Mouse (Mus musculus) midbrain, embryonic 13.5 days (tissue): ENCODE measurements at regions not wholly inside any gene's neighbourhood (a gene's known extent, or its start where the extent isn't known, plus 50 kb on each side); places are given as distances from the start of the nearest gene placed in this dataset.

Experiments used
- ATAC-seq: fragments of 200-750 bp; cut with Nextera tagmentation; 2 replicates; pipeline ENCODE4 v1.8.0; 2017; ENCODE audit warnings: mild to moderate bottlenecking, moderate TSS enrichment, moderate library complexity
- H3K27ac ChIP-seq: fragments of 300-500 bp; sonication (generic); 2 replicates; pipeline ENCODE4 v1.5.1; 2015; ENCODE audit warnings: inconsistent platforms, mild to moderate bottlenecking, moderate library complexity
- H3K27me3 ChIP-seq: fragments of 300-500 bp; sonication (generic); 2 replicates; pipeline ENCODE4 v1.6.1; 2015; ENCODE audit warnings: mild to moderate bottlenecking, inconsistent platforms
- H3K36me3 ChIP-seq: fragments of 300-500 bp; sonication (generic); 2 replicates; pipeline ENCODE4 v1.6.1; 2015; ENCODE audit warnings: mild to moderate bottlenecking, inconsistent platforms
- H3K4me1 ChIP-seq: fragments of 300-500 bp; sonication (generic); replicated peaks from 2 replicates; pipeline ENCODE4 v1.6.1; 2015; ENCODE audit warnings: inconsistent platforms
- H3K4me2 ChIP-seq: fragments of 300-500 bp; sonication (generic); replicated peaks from 2 replicates; pipeline ENCODE4 v1.6.1; 2015; ENCODE audit warnings: moderate library complexity, mild to moderate bottlenecking, inconsistent platforms
- H3K4me3 ChIP-seq: fragments of 300-500 bp; sonication (generic); replicated peaks from 2 replicates; pipeline ENCODE4 v1.5.1; 2015; ENCODE audit warnings: mild to moderate bottlenecking, inconsistent platforms
- H3K9ac ChIP-seq: fragments of 300-500 bp; sonication (generic); replicated peaks from 2 replicates; pipeline ENCODE4 v1.6.1; 2015; ENCODE audit warnings: mild to moderate bottlenecking, inconsistent platforms
- H3K9me3 ChIP-seq: fragments of 300-500 bp; sonication (generic); 2 replicates; pipeline ENCODE4 v1.6.1; 2016; ENCODE audit warnings: mild to moderate bottlenecking, inconsistent platforms
- WGBS: fragments of 180-500 bp; shearing (Covaris S2); methylation state at CpG from one replicate; pipeline ENCODE4 v1.1.7; 2015; 5-methylcytosine and 5-hydroxymethylcytosine counted together

GRCm38 (mm10) chr11:19729031-19729430, 195.1 kb upstream of the Spred2 start:
- H3K4me2 ChIP-seq = no peak overlapping the region
- ATAC-seq = no peak
- no peaks in the 10 kb centered on the region for H3K9me3 ChIP-seq
- H3K27me3 ChIP-seq = no peaks in the 10 kb centered on the region
- H3K9ac ChIP-seq = no peak overlapping the region
- 91% methylated on average over 8 of the region's 8 CpGs for WGBS
- H3K36me3 ChIP-seq = no peaks in the 10 kb centered on the region
- no peak overlapping the region for H3K27ac ChIP-seq
- no peak overlapping the region for H3K4me3 ChIP-seq
- no peaks in the 10 kb centered on the region for H3K4me1 ChIP-seq

- Histone ChIP-seq H3K27me3 (no peaks in the 10 kb centered on the region), H3K9me3 (no peaks in the 10 kb centered on the region), H3K36me3 (no peaks in the 10 kb centered on the region), H3K27ac (no peak overlapping the region), H3K9ac (no peak overlapping the region), H3K4me1 (no peaks in the 10 kb centered on the region), H3K4me3 (no peak overlapping the region), H3K4me2 (no peak overlapping the region)
- no peak for ATAC-seq
- WGBS = 88% methylated on average over 5 of the region's 5 CpGs
Measured at GRCm38 (mm10) chr11:19730747-19731146, 193.4 kb upstream of the Spred2 start.

GRCm38 (mm10) chr11:19736076-19736475, 188.1 kb upstream of the Spred2 start:
- no peak overlapping the region for H3K4me3 ChIP-seq
- 94% methylated on average over 7 of the region's 7 CpGs for WGBS
- H3K4me2 ChIP-seq = no peak overlapping the region
- H3K36me3 ChIP-seq = no peaks in the 10 kb centered on the region
- H3K9me3 ChIP-seq = no peaks in the 10 kb centered on the region
- no peak for ATAC-seq
- no peak overlapping the region for H3K27ac ChIP-seq
- H3K9ac ChIP-seq = no peak overlapping the region
- no peaks in the 10 kb centered on the region for H3K4me1 ChIP-seq
- H3K27me3 ChIP-seq = no peaks in the 10 kb centered on the region

- Histone ChIP-seq H3K9me3 (no peaks in the 10 kb centered on the region), H3K27ac (no peak overlapping the region), H3K36me3 (no peaks in the 10 kb centered on the region), H3K4me1 (no peaks in the 10 kb centered on the region), H3K4me2 (no peak overlapping the region), H3K9ac (no peak overlapping the region), H3K27me3 (no peaks in the 10 kb centered on the region), H3K4me3 (no peak overlapping the region)
- 75% methylated on average over 7 of the region's 7 CpGs for WGBS
- ATAC-seq = no peak
Measured at GRCm38 (mm10) chr11:19736926-19737325, 187.2 kb upstream of the Spred2 start.

GRCm38 (mm10) chr11:19737331-19737730, 186.8 kb upstream of the Spred2 start:
- H3K9me3 ChIP-seq = no peaks in the 10 kb centered on the region
- H3K36me3 ChIP-seq = no peaks in the 10 kb centered on the region
- H3K9ac ChIP-seq = no peak overlapping the region
- H3K4me2 ChIP-seq = no peak overlapping the region
- H3K4me1 ChIP-seq = no peaks in the 10 kb centered on the region
- H3K27ac ChIP-seq = no peak overlapping the region
- ATAC-seq = no peak
- H3K4me3 ChIP-seq = no peak overlapping the region
- WGBS = 85% methylated on average over 5 of the region's 5 CpGs
- H3K27me3 ChIP-seq = no peaks in the 10 kb centered on the region

- H3K9me3 ChIP-seq = no peaks in the 10 kb centered on the region
- no peaks in the 10 kb centered on the region for H3K4me1 ChIP-seq
- 80% methylated on average over 5 of the region's 5 CpGs for WGBS
- H3K4me3 ChIP-seq = no peak overlapping the region
- no peak for ATAC-seq
- H3K27ac ChIP-seq = no peak overlapping the region
- H3K36me3 ChIP-seq = no peaks in the 10 kb centered on the region
- H3K9ac ChIP-seq = no peak overlapping the region
- no peaks in the 10 kb centered on the region for H3K27me3 ChIP-seq
- H3K4me2 ChIP-seq = no peak overlapping the region
Measured at GRCm38 (mm10) chr11:19737807-19738206, 186.4 kb upstream of the Spred2 start.

- no peaks in the 10 kb centered on the region for H3K36me3 ChIP-seq
- ATAC-seq = no peak
- H3K4me2 ChIP-seq = no peak overlapping the region
- no peak overlapping the region for H3K4me3 ChIP-seq
- H3K4me1 ChIP-seq = no peaks in the 10 kb centered on the region
- H3K9me3 ChIP-seq = no peaks in the 10 kb centered on the region
- no peaks in the 10 kb centered on the region for H3K27me3 ChIP-seq
- no peak overlapping the region for H3K27ac ChIP-seq
- 67% methylated on average over 9 of the region's 9 CpGs for WGBS
- no peak overlapping the region for H3K9ac ChIP-seq
Measured at GRCm38 (mm10) chr11:19739527-19740151, 184.5 kb upstream of the Spred2 start.

GRCm38 (mm10) chr11:19740562-19740961, 183.6 kb upstream of the Spred2 start:
- Histone ChIP-seq H3K9ac (no peak overlapping the region), H3K9me3 (no peaks in the 10 kb centered on the region), H3K27me3 (no peaks in the 10 kb centered on the region), H3K27ac (no peak overlapping the region), H3K4me2 (no peak overlapping the region), H3K4me1 (no peaks in the 10 kb centered on the region), H3K36me3 (no peaks in the 10 kb centered on the region), H3K4me3 (no peak overlapping the region)
- ATAC-seq = no peak
- WGBS = 92% methylated on average over 3 of the region's 3 CpGs

GRCm38 (mm10) chr11:19747097-19747972, 176.8 kb upstream of the Spred2 start:
- Histone ChIP-seq H3K36me3 (no peaks in the 10 kb centered on the region), H3K9ac (no peak overlapping the region), H3K9me3 (no peaks in the 10 kb centered on the region), H3K4me2 (no peak overlapping the region), H3K27ac (no peak overlapping the region), H3K4me3 (no peak overlapping the region), H3K4me1 (no peaks in the 10 kb centered on the region), H3K27me3 (no peaks in the 10 kb centered on the region)
- no peak for ATAC-seq
- 55% methylated on average over 11 of the region's 11 CpGs for WGBS

GRCm38 (mm10) chr11:19747973-19748559, 176.1 kb upstream of the Spred2 start:
- H3K27me3 ChIP-seq = no peaks in the 10 kb centered on the region
- WGBS = 69% methylated on average over 14 of the region's 14 CpGs

GRCm38 (mm10) chr11:19758892-19759291, 165.3 kb upstream of the Spred2 start:
- Histone ChIP-seq H3K27ac (no peak overlapping the region), H3K4me2 (no peak overlapping the region), H3K4me1 (peaks cover 4% of the 10 kb centered on the region), H3K9ac (no peak overlapping the region), H3K4me3 (no peak overlapping the region), H3K27me3 (peaks cover 21% of the 10 kb centered on the region), H3K36me3 (no peaks in the 10 kb centered on the region), H3K9me3 (no peaks in the 10 kb centered on the region)
- no peak for ATAC-seq
- WGBS = 84% methylated on average over 4 of the region's 4 CpGs

More at GRCm38 (mm10) chr11:19747973-19748559, 176.1 kb upstream of the Spred2 start:
- Histone ChIP-seq H3K36me3 (no peaks in the 10 kb centered on the region), H3K4me3 (no peak overlapping the region), H3K9me3 (no peaks in the 10 kb centered on the region), H3K27ac (no peak overlapping the region), H3K4me1 (no peaks in the 10 kb centered on the region), H3K9ac (no peak overlapping the region), H3K4me2 (no peak overlapping the region)
- ATAC-seq = no peak
